Mouse (Mus musculus) intestine, embryonic 16.5 days (tissue): Measurements from ENCODE around the gene Irf4. TPM values are rescaled to one million over a fixed set of nuclear protein-coding genes. Genes with fewer than 3 reads are reported as not detected.

Experiments used
- ATAC-seq: fragments of 200-750 bp; cut with Nextera tagmentation; 2 replicates; pipeline ENCODE4 v1.8.0; 2017; ENCODE audit warnings: moderate TSS enrichment, moderate library complexity
- H3K27ac ChIP-seq: fragments of 300-500 bp; sonication (generic); 2 replicates; pipeline ENCODE4 v1.5.1; 2014; ENCODE audit warnings: mild to moderate bottlenecking, low read length
- H3K27me3 ChIP-seq: fragments of 300-500 bp; sonication (generic); replicated peaks from 2 replicates; pipeline ENCODE4 v1.6.1; 2014; ENCODE audit warnings: low read length, control low read depth, mixed read lengths; ENCODE audit not compliant: control insufficient read depth, insufficient read depth
- H3K36me3 ChIP-seq: fragments of 300-500 bp; sonication (generic); 2 replicates; pipeline ENCODE4 v1.6.1; 2014; ENCODE audit warnings: low read length, control low read depth; ENCODE audit not compliant: control insufficient read depth, insufficient read depth
- H3K4me1 ChIP-seq: fragments of 300-500 bp; sonication (generic); 2 replicates; pipeline ENCODE4 v1.6.1; 2014; ENCODE audit warnings: low read length, control low read depth, mixed read lengths; ENCODE audit not compliant: control insufficient read depth, insufficient read depth
- H3K4me2 ChIP-seq: fragments of 300-500 bp; sonication (generic); 2 replicates; pipeline ENCODE4 v1.6.1; 2014; ENCODE audit warnings: low read depth, low read length, control low read depth
- H3K4me3 ChIP-seq: fragments of 300-500 bp; sonication (generic); 2 replicates; pipeline ENCODE4 v1.5.1; 2014; ENCODE audit warnings: mild to moderate bottlenecking, low read length
- H3K9ac ChIP-seq: fragments of 300-500 bp; sonication (generic); 2 replicates; pipeline ENCODE4 v1.6.1; 2014; ENCODE audit warnings: low read depth, low read length
- H3K9me3 ChIP-seq: fragments of 300-500 bp; sonication (generic); 2 replicates; pipeline ENCODE4 v1.6.1; 2016; ENCODE audit warnings: low read length, control low read depth; ENCODE audit not compliant: control insufficient read depth
- WGBS: fragments of 180-500 bp; shearing (Covaris S2); extraction: QIAGEN DNeasy Blood & Tissue Kit; methylation state at CpG from one replicate; pipeline ENCODE4 v1.1.7; 2014; 5-methylcytosine and 5-hydroxymethylcytosine counted together
- polyA plus RNA-seq: library from polyadenylated mRNA; unstranded; fragments of >200 nt; fragmentation: Nextera tagmentation; extraction: Ambion mirVana; gene quantifications from 2 replicates; pipeline ENCODE4 v1.2.1, GENCODE M21; 2015

Irf4 gene
- polyA plus RNA-seq, 1 experiment from 2014 or later, result 0.09 TPM

DNA sequence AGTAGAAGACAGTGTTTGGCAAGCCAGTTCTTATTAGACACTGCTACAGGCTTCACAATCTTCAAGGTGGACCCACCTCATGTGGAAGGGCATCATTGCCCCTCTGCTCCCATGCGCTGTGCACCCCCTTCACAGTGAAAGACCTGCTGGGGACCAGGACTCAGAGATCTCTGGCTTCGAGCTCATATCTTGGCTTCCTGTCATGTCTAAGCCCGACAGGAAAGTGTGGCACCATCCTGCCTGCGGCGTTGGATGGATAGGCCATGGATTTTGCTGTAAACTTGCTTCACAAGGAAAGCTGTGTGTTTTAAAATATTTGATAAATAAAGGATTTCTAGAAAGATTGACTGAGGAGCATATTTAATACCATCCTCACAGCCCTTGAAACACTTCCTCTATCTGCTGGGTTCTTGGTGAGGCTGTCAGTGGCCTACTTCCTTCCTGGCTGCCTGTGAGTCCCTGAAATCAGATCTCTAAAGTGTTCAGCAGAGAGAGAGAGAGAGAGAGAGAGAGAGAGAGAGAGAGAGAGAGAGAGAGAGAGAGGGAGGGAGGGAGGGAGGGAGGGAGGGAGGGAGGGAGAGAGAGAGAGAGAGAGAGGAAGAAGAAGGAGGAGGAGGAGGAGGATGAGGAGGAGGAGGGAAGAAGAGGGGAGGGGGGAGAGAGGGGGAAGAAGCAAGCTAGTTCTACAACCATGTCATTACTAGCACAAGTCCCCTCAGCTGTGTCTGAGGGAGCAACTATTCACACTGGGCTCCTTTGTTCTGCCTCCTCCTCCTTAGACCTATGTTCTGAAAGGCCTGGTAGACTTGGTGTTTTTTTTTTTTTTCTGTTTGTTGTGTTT, 17.8 kb downstream of the Irf4 start:
- no peaks in the 10 kb centered on the region for H3K27me3 ChIP-seq
- no peak overlapping the region for H3K9ac ChIP-seq
- H3K4me2 ChIP-seq, result no peak overlapping the region
- WGBS, result 84% methylated on average over 5 of the region's 5 CpGs
- H3K36me3 ChIP-seq, result no peaks in the 10 kb centered on the region
- no peak overlapping the region for H3K4me3 ChIP-seq
- no peak for ATAC-seq
- H3K4me1 ChIP-seq, result no peaks in the 10 kb centered on the region
- H3K9me3 ChIP-seq, result no peaks in the 10 kb centered on the region
- H3K27ac ChIP-seq, result no peak overlapping the region

DNA sequence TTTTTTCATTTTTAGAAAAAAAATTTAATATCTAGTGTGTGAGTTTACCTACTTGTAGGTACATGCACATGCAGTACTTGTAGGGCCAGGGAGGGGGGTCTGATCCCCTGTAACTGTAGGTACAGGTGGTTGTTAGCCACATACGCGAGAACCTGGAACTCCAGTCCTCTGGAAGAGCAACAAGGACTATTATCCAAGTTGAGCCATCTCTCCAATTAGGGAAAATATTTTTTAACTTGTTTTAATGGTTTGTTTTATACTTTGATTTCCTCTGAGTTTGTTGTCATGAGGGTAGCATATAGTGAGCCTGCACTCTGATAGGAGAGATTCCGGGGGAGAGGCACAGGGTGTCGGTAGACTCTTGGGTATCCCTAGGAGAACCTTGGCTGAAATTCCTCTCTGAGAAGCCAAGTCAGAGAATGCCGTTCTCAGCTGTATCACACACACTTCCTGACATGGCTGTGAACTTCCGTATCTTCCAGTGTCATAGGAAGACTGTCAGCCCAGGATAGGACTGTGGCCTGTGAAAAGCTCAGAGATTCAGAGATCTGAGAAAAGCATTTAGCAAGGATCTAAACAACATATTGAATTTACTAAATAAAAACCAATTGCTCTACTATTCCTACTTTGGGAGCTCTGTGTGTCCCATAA, 18.6 kb downstream of the Irf4 start:
- WGBS, result 85% methylated on average over 6 of the region's 6 CpGs
- no peak for ATAC-seq

DNA sequence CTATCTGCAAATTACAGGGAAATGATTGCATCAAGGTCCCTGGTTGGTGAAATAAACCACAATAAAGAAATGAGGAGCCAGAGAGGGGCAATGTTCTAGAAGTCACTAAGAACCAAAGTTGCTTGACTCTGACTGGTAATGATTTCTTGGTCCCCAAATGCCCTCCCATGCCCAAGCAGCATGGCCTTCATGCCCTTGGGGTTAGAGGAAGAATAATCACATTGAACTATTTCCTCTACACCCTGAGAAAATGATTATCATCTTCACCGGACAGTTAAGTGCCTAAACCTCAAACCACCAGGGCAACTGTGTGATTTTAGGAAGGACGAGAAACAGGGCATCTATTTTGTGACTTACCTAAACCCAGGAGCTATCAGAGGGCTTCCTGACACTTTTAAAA, 27.0 kb downstream of the Irf4 start:
- Histone ChIP-seq H3K9me3 (no peaks in the 10 kb centered on the region), H3K27me3 (no peaks in the 10 kb centered on the region), H3K4me1 (no peaks in the 10 kb centered on the region), H3K27ac (no peak overlapping the region), H3K36me3 (no peaks in the 10 kb centered on the region), H3K9ac (no peak overlapping the region), H3K4me3 (no peak overlapping the region), H3K4me2 (no peak overlapping the region)
- 84% methylated on average over 2 of the region's 2 CpGs for WGBS
- no peak for ATAC-seq

More for the DNA sequence above, 18.6 kb downstream of the Irf4 start:
- Histone ChIP-seq H3K27me3 (no peaks in the 10 kb centered on the region), H3K36me3 (no peaks in the 10 kb centered on the region), H3K9me3 (no peaks in the 10 kb centered on the region), H3K4me2 (no peak overlapping the region), H3K27ac (no peak overlapping the region), H3K4me1 (no peaks in the 10 kb centered on the region), H3K4me3 (no peak overlapping the region), H3K9ac (no peak overlapping the region)

DNA sequence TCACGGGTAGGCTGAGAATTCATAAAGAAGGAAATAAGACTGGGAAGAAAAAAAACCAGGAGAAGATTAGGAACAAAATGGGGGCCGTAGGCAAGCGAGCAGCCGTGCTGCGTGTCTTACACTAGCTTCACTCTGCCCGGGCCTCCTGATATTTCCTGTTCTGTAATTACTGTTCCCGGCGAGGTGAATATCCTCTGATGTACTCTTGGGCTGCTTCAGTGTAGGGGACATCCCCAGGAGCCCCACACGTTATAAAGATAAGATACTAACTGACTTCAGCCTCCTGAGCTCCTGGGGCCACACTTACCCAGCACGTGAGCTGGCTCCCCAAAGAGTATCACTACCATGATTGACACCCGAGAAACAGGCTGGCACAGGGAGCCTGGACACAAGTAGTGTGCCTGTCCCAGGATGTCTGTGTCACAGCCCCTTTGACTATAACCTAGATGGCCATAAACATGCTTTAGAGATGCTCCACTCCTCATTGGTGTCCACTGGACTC, 28.7 kb downstream of the Irf4 start:
- 57% methylated on average over 11 of the region's 11 CpGs for WGBS
- H3K9ac ChIP-seq, result no peak overlapping the region
- no peaks in the 10 kb centered on the region for H3K4me1 ChIP-seq
- H3K4me3 ChIP-seq, result no peak overlapping the region
- no peaks in the 10 kb centered on the region for H3K36me3 ChIP-seq
- H3K4me2 ChIP-seq, result no peak overlapping the region
- no peak overlapping the region for H3K27ac ChIP-seq
- H3K9me3 ChIP-seq, result no peaks in the 10 kb centered on the region
- ATAC-seq, result no peak
- H3K27me3 ChIP-seq, result no peaks in the 10 kb centered on the region

DNA sequence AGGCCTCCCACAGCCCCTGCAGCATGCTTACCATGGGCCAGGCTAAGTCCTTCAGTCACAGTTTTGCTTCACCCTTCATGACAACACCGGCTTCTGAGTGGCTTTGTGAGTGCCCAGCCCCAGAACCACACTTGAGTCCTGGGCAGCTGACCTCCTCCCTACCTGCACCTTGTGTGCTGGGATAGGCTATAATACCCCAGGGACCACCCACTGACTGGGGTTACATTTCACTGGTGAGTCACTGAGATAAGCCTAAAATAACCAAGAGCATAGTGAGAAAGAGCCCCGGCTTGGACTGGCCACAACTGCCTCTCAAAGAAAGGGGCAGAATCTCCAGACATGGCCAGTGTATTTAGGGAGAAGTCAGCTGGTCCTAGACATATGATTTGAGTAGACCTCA, 32.9 kb downstream of the Irf4 start:
- Histone ChIP-seq H3K9ac (no peak overlapping the region), H3K27me3 (no peaks in the 10 kb centered on the region), H3K4me2 (no peak overlapping the region), H3K36me3 (no peaks in the 10 kb centered on the region), H3K27ac (no peak overlapping the region), H3K4me3 (no peak overlapping the region), H3K4me1 (no peaks in the 10 kb centered on the region), H3K9me3 (no peaks in the 10 kb centered on the region)
- ATAC-seq, result no peak
- WGBS, result 39% methylated on average over 2 of the region's 2 CpGs

DNA sequence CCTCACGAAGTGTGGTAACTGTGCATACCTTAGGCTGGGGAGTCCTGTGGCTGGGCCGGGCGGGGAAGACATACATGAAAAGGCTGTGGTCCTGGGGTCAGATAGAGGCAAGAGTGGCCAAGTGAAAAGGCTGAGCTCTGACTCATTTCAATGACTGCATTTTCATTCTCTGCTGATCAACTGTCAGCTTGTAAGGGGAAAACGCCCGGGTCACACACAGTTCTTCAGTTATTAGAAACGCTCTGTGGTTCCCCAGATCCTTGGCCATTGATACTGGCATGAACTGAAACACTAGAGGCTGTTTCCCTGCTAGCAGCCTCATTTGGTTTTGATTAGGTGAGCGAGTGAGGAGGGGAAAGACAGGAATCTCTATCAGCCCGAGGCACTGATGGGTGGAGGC, 33.4 kb downstream of the Irf4 start:
- Histone ChIP-seq H3K27me3 (no peaks in the 10 kb centered on the region), H3K36me3 (no peaks in the 10 kb centered on the region), H3K4me1 (no peaks in the 10 kb centered on the region), H3K27ac (no peak overlapping the region), H3K4me3 (no peak overlapping the region), H3K4me2 (no peak overlapping the region), H3K9me3 (no peaks in the 10 kb centered on the region), H3K9ac (no peak overlapping the region)
- 47% methylated on average over 8 of the region's 8 CpGs for WGBS
- ATAC-seq, result no peak

DNA sequence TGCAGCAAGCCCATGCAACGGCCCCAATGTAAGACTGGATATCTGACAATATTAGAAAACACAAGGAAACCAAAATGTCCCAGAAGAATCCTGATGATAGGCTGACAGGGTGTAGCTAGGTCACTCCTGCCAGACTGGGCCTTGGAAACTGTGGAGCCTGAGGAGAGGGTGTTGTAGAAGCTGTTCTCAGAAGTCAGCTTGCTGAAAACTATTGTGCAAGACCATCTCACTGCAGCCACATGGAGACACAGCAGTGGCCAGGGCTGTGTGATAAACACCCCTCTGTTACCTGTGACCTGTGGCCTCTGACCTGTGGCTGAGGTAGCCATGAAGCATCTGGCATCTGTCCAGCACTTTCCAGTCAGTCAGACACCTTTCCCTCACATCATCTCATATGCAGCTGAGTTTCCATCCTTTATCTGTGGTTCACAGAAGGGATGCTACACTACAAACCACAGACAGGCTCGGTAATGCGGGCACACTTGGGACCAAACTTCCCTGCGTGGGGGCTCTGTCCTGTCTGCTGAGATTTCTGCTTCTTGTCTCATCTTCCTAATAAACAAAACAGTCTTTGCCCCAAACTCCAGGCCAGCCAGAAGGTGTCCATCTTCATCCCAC, 36.5 kb downstream of the Irf4 start:
- 76% methylated on average over 4 of the region's 4 CpGs for WGBS
- H3K27me3 ChIP-seq, result no peaks in the 10 kb centered on the region
- no peak for ATAC-seq

DNA sequence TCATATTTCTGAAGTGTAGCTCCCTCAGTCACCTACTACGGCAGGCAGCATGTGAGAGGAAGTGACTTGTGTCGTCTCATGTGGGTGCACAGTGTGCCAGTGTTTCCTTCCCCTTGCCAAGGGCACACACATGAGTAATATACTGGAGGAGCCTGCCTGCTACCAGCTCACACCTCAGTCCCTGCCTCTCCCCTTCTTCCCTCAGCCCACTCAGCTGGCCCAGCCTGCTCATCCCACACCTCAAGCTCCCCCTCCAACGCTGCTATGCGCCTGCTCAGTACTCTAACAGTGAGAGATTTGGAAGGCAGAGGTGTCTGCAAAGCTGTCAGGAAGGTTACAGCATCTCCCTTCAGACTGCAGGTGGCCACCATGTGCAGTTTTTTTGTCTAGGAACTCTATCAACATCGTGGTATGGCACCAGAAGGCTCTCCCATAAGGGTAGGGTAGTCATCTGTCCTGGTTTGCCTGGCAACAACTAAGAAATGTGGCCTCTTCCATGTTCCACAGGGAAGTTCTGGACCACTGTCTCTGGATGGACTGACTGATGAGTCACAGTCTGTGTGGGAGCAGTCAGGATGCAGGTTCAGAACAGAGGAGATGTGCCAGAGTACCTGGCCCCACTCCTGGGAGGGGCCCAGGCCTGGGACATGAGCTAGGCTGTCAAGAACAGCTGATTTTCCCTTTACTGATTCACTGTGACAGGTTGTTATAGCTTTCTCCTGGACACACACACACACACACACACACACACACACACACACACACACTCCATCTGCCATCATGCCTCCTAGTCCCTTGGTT, 37.4 kb downstream of the Irf4 start:
- Histone ChIP-seq H3K9me3 (no peaks in the 10 kb centered on the region), H3K36me3 (no peaks in the 10 kb centered on the region), H3K4me3 (no peak overlapping the region), H3K4me2 (no peak overlapping the region), H3K4me1 (no peaks in the 10 kb centered on the region), H3K27me3 (no peaks in the 10 kb centered on the region), H3K27ac (no peak overlapping the region), H3K9ac (no peak overlapping the region)
- 64% methylated on average over 5 of the region's 5 CpGs for WGBS
- no peak for ATAC-seq

More for the DNA sequence above, 36.5 kb downstream of the Irf4 start:
- no peak overlapping the region for H3K27ac ChIP-seq
- H3K4me3 ChIP-seq, result no peak overlapping the region
- H3K4me1 ChIP-seq, result no peaks in the 10 kb centered on the region
- no peak overlapping the region for H3K9ac ChIP-seq
- H3K36me3 ChIP-seq, result no peaks in the 10 kb centered on the region
- no peak overlapping the region for H3K4me2 ChIP-seq
- H3K9me3 ChIP-seq, result no peaks in the 10 kb centered on the region

DNA sequence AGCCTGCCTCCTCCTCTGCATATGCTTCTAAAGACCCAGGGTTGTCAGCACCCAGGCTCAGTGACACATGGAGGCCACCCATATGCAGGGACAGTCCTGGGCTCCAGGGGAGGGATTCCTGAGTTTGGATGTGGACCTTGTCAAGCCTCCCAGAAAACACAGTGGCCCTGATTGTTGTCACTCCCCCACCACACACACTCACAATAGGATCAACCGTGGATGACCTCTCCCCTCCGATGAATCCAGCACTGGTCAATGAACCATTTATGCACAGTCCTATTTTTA, 38.0 kb downstream of the Irf4 start:
- no peak overlapping the region for H3K27ac ChIP-seq
- H3K9me3 ChIP-seq, result no peaks in the 10 kb centered on the region
- H3K4me2 ChIP-seq, result no peak overlapping the region
- H3K27me3 ChIP-seq, result no peaks in the 10 kb centered on the region
- H3K36me3 ChIP-seq, result no peaks in the 10 kb centered on the region
- no peaks in the 10 kb centered on the region for H3K4me1 ChIP-seq
- H3K4me3 ChIP-seq, result no peak overlapping the region
- 75% methylated on average over 2 of the region's 2 CpGs for WGBS
- ATAC-seq, result no peak
- H3K9ac ChIP-seq, result no peak overlapping the region
